Mouse (Mus musculus) retina, embryonic 14.5 days (tissue): ENCODE data around the gene Atmin.

ENCODE experiments used
- DNase-seq: peaks from one replicate; pipeline ENCODE4 v3.0.0-alpha.2; 2015; ENCODE audit warnings: low spot score

The Atmin gene

DNA sequence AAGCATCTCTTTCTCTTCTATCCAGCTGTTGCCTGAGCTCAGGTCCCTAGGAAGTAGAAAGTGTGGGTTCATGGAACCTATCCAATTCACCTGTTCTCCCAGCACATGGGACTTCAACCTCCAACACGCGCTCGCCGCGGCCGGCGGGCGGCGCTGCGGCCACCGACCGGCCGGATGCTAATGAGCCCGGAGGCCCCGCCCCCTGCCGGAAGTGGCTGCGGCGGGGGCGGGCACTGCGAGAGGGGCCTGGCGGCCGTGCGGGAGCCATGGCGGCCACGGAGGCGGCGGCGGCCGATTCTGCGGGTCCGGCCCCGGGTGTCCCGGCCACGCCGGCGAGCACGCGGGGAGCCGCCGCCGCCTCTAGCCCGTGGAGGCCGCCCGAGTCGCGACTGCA is at the start of gene Atmin:
TSS of gene Atmin (plus strand) at position 233 of the 394 bp plus-strand sequence.
- peak; percentile 93 for DNase-seq

DNA sequence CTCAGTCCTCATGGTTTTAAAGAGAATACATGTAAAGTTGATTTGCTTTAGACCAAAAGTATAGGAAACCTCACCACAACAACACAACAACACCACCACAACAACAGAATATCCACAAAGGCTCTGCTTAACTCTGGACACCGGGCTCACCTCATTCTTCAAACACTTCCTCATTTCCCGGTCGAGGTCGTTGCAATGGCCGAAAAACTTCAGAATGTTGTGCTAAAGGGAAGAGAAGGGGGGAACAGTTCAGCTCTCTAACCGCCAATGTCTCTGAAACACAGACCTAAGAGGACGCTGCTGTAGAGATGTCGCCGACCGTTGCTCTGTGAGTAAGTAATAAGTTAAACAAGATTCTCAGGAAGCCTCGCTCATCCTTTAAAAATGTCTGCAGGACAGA is 49.3 kb upstream of the Atmin start:
- DNase-seq: no peak

DNA sequence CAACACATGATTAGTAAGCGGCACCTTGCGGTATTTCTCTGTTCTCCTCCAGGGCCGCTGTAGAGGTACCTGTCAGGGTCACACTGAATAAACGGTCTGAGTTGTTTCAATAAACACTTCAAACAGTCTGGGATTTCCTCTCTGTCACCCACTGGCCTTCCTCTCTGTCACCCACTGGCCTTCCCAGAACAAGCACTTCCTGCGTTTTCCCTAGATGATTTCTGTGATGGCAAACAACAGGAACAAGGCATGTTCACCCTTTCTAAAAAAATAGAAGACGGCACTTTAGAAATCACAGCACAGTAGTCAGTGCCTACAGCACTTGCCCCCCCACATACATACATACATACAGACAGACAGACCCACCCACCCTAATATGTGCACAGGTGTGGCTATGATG is 47.7 kb upstream of the Atmin start:
- no peak for DNase-seq

DNA sequence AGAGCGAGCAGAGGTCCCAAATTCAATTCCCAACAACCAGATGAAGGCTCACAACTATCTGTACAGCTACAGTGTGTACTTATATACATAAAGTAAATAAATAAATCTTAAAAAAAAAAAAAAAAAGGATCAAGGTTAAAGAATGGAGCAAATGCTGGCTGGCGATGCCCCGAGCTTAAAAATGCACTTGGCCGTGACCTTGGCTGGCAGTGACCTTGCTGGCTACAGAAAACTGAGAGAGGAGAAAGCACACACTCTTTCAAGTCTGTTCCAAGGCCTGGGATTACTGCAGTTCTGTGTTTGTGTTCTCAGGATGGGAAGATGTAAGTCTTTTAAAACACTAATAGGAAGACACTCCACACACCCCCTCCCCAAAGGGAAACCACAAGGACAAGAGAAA is 38.5 kb upstream of the Atmin start:
- no peak for DNase-seq

DNA sequence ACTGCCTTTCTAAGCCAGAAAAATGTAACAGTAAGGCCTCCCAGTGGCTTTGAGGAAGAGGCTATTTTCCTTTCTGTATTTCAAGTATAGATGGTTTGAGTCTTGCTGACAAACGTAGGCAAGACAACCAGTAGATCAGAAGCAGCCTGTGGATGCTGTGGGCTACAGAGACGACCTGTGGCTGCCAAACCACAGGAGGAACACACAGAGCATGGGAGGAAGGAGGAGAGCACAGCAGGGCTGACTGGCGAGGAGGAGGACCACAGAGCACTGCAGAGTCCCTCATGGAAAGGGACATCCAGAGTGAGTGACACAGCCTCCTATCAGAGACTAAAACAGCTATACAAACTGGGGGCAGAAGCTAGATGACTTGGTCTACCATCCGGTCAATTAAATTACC is 37.9 kb upstream of the Atmin start:
- DNase-seq: no peak

DNA sequence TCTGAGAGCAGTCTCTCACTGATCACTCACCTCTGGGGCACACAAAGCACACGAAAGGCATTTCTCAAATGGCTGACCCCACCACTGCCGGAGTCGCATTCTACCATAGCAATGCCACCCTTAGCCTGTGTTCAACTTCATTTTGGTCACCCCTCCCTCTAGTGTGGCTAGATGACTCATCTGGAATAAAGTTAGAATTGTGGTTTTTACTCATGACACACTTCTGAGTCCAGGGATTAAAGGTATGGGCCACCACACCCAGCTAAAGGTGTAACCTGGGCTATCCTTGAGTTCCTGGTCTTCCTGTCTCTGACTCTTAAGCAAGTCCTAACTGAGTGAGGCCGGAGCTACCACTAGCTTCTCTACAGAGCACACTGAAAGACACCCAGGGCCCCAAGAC is 37.4 kb upstream of the Atmin start:
- DNase-seq: no peak

DNA sequence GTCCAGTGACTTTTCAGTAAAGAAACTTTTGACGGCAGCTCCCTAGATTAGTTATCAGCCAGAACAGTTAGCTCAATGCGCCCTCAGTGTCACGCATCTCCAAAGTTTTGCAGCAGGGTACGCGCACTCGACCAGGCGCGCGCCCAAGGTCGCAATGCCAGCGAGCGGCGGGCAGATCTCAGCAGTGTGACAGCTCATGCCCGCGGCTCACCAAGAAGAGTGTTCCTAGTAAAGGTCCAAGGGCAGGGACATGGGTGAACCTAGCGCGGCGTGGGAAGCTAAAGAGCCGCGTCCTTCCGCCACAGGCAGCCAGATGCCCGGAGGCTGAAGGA is 22.2 kb upstream of the Atmin start:
- no peak for DNase-seq

DNA sequence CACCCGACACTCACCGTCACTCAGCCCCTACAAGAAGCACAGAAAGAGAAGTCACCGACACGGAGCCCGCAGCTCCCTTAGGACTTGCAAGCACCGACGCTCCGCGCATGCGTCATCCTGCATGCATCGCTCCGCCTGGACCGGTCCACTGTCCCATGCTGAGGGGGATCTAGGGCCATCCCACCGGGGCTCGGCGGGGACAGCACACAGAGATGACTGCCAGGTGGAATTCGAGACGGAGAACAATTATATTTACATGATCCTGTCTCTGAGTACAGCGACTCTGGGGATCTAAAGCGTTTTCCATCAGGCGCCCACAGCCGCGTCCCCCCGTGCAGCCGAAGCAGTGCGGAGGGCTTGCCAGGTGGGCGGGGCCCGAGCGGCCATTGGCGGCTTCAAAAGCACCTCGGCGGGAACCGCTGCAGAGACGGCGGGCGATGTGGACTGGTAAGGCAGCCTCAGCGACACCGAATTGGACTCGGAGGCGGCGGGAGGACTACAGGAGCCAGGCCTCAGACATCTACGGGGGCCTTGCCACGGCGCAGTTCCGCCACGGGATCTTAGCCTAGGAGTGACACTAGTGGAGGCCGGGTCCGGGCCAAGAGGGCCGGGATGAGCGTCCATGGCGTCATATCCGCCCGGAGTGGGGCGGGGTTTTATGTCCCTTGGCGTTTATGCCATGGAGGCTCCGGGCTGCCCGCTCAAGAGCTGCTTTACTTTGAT is 21.7 kb upstream of the Atmin start, which contains the start of the genes Cmc2 and Cenpn:
TSS of gene Cmc2 (minus strand) at position 119 of the 723 bp plus-strand sequence.
TSS of gene Cenpn (plus strand) at position 394 of the 723 bp plus-strand sequence.
- peak; percentile 97 for DNase-seq

DNA sequence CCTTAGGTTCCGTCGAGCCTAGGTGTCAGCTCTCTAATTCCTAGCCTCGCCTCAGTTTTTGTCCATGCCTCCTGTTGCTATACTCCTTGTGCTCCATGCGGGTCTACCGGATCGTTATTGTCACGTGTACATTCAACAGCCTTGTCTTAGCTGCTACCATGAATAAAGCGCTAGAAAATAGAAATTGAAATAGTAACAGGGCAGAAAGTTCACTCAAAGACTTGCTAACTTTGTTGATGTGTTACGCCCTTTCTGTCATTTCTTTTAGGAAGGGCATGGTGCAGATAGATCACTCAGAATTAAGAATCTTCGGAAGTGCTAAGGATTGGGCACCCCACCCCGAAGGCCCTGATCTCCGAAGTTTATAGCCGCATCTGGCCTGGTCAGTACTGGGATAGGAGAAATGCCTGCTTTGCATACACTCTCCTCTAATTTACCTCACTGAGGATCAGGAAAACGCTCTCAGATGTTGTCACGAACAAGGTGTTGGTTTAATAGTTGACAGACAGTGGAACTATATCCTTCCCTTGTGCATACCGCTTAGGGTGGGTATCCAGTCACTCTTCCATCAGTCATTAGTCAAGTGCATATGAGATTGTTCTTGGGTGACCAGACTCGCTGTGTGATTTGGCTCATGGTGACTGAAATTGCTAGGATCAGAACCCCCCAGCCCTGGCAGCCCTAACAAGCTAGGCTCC is 21.0 kb upstream of the Atmin start:
- DNase-seq: no peak

DNA sequence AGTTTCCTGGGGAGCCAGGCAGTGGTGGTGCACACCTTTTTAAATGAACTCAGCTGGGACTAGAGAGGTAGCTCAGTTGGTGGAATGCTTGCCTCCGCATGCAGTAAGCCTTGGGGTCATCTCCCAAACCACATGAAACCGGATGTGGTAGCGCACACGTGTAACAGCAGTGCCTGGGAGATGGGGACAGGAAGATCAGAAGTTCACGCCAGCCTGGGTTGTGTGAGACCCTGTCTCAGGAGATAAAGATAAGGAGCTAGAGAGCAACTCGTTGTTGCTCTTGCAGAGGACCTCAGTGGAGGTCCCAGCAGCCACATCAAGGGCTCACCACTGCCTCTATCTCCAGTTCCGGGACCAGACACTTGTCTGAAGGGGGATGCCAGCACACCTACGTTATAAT is 19.7 kb upstream of the Atmin start:
- no peak for DNase-seq

DNA sequence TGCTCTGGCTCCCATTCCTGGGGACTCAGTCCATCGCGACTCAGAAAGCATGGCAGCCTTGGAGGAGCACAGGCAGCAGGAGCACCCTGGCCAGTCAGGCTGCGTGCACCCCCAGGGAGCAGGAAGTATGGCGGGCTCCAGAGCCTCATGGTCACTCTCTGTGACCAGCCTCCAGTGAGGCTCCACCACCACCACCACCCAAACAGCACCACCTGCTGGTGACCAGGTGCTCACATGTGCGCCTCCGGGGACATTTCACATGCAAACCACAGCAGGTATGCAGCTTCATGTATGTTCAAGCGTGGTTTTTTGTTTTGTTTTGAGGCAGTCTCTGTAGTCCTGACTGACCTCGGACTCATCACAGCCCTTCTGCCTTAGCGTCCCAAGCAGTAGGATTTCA is 15.3 kb upstream of the Atmin start:
- peak; percentile 45 for DNase-seq

DNA sequence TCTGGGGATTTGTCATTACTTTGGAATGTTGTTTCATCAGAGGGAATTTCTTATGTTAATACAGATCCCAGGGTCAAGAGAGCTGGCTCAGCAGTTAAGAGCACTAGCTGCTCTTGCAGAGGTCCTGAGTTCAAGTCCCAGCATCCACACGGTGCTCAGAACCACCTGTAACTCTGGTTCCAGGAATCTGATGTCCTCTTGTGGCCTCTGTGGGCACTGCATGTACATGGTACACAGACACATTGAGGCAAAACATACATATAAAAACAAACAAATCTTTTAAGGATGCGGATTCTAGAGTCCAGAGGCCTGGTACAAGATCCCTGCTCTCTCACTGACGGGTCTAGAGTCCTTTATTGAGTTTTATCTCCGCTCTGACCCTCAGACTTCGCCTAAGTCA is 14.6 kb upstream of the Atmin start:
- DNase-seq: no peak

DNA sequence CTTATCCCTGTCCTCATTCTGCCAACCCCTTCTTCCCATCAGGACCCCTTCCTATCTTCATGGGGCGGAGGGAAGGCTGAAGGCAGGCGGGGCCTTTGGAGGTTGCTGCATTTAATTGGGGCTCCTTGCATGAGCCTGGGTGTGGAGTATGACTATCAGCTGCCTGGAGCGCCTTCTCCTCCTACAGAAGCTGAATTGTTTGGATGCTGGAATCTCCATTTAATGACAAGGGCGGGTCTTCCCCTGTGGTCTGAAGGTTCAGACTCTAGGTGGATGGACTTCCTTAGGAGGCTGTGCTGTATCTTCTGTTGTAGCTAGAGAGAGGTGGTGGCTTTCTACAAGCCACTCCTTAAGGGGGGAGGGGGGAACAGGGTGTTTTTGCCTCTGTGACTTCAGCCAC is 8.2 kb upstream of the Atmin start:
- DNase-seq: no peak

DNA sequence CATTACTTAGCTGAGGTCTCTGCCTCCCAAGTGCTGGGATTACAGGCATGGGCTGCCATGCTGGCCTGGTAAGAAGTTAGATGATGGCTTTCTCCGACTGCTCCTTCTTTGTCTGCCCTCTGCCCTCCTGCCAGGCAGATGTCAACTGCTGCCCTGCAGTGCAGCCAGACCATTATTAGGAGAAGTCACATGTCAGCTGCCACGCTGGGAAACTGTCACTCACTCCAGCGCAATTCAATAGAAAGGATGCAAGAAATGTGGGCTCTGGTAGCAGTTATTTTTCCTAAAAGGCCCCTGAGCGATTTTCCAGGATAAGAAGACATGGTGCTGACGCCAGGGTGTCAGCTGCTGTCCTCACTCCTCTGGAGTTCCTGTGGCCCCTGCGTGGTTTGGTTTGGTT is 7.7 kb upstream of the Atmin start:
- DNase-seq: no peak

DNA sequence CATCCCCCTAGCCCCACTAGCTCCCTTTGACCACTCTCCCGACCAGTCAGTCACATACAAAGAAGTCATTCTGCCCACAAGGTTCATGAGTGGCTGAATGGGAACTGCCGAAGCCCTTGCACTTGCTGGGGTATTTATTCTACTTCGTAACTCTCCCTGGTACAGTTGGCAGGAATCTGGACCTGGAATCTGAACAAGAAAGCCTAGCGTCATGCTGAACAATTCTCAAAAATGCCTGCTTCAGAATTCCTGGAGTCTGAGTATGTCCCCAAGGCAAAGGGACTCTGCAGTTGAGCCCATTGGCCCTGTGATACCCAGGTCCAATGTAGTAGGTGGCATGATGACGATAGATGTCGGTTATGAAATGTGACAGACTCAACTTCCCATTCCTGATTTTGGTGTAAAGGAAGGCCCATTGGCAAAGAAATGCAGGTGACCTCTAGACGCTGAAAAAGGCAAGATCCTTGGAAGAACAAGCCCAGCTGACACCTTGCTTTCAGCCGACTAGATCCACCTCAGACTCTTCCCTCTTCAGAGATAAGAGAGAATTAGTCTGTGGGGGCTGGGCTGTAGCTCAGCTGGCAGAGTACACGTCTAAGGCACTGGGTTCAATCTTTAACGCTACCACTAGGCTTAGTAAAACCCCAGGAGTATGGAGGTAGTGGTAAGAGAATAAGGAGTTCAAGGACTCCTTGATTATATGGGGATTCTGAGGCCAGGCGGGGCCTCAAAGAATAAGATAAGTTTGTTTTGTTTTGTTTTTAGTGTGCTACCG is 722 bp upstream of the Atmin start:
- no peak for DNase-seq

DNA sequence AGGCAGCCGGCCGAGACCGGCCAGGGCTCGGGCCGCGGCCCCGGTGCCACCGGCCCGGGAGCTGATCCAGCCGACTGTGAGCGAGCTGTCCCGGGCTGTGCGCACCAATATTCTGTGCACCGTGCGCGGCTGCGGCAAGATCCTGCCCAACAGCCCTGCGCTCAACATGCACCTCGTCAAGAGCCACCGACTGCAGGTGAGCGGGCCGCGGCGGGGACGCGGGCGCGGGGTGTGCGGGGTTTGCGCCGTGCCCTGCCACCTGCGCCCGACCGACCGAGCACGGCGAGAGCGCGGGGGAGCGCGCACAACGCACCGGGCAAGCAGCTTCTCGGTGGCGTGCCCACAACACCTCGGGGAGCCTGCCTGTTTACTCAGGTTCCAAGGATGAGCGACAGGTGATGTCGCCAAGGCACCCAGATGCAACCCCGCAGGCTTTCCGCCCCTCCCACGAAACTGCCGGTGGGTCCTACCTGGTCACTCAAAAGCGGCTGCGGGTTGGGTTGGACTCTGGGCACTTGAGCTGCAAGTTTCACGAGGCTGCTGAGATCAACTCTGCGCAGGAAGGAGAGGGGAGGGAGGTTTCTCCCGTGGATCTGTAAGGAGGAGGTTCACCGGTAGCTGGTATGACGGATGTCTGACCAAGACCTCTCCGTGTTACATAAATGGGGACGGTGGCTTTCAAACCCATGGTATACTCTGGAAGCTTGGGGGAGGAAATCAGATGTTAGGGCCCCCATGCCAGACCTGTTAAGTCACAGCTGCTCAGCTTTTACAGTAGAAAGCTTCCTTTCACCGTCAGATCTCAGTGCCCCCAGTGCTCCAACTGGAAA is 577 bp downstream of the Atmin start:
- peak; percentile 28 for DNase-seq

DNA sequence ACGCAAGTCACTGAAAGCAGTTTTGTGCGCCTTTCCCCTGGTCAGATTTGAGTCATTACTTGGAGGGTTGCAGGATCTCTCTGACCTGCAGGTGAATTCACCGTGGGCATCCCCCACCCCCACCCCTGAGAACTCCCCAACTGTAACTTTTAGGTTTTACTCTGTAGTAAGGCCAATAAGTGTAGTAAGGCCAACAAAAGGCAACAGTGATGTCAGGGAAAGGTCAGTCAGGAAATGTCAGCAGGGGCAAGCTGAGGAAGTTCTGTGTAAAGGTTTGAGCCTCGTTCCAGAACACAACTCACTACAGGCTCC is 1.1 kb downstream of the Atmin start:
- no peak for DNase-seq

DNA sequence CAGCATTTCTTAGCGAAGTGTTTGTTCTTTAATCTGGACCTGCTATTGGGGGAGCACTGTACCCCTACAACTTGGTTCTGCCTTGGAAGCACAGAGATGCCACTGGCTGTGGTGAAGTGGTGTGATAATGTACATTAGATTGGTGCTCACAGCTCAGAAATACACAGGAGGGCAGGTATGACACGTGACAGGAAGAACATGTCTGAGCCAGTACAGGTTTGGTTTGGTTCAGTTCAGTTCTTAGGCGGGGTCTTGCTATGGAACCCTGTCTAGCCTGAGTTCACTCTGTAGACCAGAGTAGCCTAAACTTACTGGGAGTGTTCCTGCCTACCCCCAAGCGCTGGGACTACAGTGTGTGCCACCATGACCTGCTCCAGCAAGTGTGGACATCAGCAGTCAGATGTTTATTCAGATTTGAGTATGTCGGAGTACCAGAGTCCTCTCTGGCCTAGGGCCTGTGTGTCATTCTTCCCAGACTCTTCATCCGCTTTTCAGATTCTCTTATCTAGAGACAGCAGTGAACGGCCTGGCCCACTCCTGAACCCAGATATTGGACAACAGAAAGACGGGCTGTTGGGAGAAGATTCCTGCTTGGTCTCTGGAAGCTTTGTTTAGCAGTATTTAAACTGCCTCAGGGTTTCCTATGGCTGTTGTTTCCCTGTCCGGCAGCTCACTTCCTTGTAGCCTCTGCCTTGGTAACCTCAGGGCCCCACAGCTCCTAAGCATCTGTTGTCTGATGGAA is 2.1 kb downstream of the Atmin start:
- DNase-seq: no peak

DNA sequence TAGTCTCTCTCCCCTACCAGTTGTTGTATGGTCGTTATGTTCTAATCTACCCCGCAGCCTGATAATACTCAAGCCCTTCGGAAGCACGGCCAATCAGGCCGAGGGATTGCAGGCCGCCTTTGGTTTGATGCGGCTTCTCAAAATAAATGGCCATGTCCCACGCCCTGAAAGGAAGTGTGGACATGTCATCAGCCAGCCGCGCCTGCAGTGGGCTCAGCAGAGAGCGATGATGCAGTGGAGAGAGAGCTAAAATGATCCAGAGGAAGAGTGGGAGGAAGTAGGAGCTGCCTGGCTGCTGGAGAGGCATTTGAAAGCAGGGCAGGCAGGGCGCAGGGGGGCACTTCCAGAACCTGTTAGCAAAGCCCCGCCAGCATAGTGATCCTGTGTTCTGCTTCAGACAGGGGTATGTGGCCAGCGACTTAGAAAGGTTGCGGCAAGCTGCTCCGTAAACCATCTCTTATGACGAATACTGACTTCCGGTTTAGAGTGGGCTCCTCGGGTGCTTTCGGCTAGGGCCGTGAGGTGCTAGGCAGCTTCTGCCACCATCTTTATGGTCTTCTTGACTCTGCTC is 3.2 kb downstream of the Atmin start:
- no peak for DNase-seq

DNA sequence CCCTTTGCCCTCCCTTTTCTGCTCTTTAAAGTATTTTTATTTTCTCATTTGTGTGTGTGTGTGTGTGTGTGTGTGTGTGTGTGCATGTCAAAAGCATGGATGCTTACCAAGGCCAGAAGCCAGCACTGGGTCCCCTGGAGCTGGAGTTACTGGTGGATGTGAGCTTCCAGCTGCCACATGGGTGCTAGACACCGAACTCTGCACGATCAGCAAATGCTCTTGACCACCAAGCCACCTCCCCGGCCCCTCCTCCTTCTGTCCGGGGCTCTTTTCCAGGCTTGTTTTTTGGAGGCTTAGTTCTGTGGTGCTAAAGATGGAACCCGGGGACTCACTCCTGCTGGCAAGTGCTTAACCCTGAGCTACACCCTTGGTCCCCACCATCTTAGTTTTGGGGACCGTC is 3.7 kb downstream of the Atmin start:
- DNase-seq: no peak

DNA sequence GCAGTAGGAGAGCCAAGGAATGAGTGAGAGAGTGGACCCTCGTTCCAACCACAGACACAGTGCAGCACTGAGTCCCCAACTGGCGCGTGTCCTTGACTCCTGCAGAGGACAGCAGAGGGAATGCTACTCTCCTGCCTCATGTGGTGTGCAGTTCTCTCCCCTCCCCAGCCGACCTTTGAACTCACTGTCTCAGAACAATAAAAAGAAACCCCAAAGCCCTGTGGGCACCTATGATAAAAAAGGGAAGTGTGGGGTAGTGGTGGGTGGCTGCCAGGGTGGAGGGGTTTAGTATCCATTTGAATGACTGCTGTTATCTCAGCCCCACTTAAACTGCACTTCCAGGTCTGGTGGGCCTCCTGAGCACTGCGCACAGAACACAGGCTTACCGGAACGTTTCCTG is 4.4 kb downstream of the Atmin start:
- DNase-seq: no peak
